8 mouse cellular contexts compared by ENCODE assay signal in the genomic region with DNA sequence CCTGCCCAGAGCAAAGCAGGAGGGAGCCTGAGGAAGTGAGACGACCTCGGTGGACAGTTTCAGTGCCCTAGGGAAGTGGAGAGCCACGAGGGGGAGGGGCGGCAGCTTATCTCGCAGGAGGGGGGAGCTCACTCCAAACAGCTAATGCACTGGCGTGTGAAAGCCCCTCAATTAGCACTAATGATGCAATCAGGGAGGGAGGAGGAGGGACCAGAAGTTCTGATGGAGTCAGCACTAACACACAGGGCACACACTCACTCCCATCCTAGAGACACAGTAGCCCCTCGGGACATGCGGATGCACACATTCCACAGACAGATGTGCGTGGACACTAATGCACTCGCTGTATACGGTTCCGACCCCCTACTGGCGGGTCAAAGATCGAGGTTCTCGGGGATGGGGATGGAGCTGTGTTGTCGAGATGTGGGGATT. TPM values are rescaled to one million over a fixed set of nuclear protein-coding genes. Genes with fewer than 3 reads are reported as not detected.
DNase-seq lines count a peak whose midpoint lies in the region; ATAC-seq and TF ChIP-seq lines count a peak whose summit lies in the region.

No protein-coding gene starts in this region.

- no peaks in the 10 kb centered on the region for H3K9me3 ChIP-seq in forebrain, embryonic 13.5 days (replicated peaks)
- no peaks in the 10 kb centered on the region for H3K9me3 ChIP-seq in hindbrain, embryonic 12.5 days (replicated peaks)
- no peaks in the 10 kb centered on the region for H3K9me3 ChIP-seq in limb, embryonic 13.5 days
- no peaks in the 10 kb centered on the region for H3K9me3 ChIP-seq in midbrain, embryonic 11.5 days (ENCODE audit: control insufficient read depth, low read length)

- TF ChIP-seq CTCF in testis, adult 2 months (IDR thresholded peaks at IDR 0.05; ENCODE audit: control insufficient read depth, insufficient read depth, insufficient replicate concordance, low read depth, low read length): no peak

- peak overlapping the region; percentile 77 for H3K4me3 ChIP-seq in forebrain, embryonic 13.5 days
- peak overlapping the region; percentile 89 for H3K4me3 ChIP-seq in hindbrain, embryonic 12.5 days
- H3K4me3 ChIP-seq in limb, embryonic 13.5 days: peak overlapping the region; percentile 73
- peak overlapping the region; percentile 59 for H3K4me3 ChIP-seq in midbrain, embryonic 11.5 days (ENCODE audit: low read depth, low read length)
- H3K4me3 ChIP-seq in testis, adult 2 months (ENCODE audit: control insufficient read depth, low read depth, low read length): peak overlapping the region; percentile 77

- peak; percentile 72 for ATAC-seq in forebrain, embryonic 13.5 days
- ATAC-seq in hindbrain, embryonic 12.5 days (ENCODE audit: low FRiP score): peak; percentile 55
- ATAC-seq in limb, embryonic 13.5 days (ENCODE audit: low FRiP score, low read depth): peak; percentile 9
- peak; percentile 20; the same call in 1 of the 2 replicates for ATAC-seq in midbrain, embryonic 11.5 days (ENCODE audit: low FRiP score)

- H3K4me1 ChIP-seq in forebrain, embryonic 13.5 days: peaks cover 51% of the 10 kb centered on the region
- H3K4me1 ChIP-seq in hindbrain, embryonic 12.5 days: peaks cover 50% of the 10 kb centered on the region
- H3K4me1 ChIP-seq in limb, embryonic 13.5 days: peaks cover 51% of the 10 kb centered on the region
- H3K4me1 ChIP-seq in midbrain, embryonic 11.5 days (ENCODE audit: control insufficient read depth, insufficient read depth, low read length): peaks cover 9% of the 10 kb centered on the region
- H3K4me1 ChIP-seq in testis, adult 2 months (ENCODE audit: control insufficient read depth, insufficient read depth, low read length): peaks cover 13% of the 10 kb centered on the region

- TF ChIP-seq POLR2A in testis, adult 2 months (IDR thresholded peaks at IDR 0.05; ENCODE audit: control insufficient read depth, low read depth, low read length): no peak; the same call in 1 of the 2 replicates

- under 1% methylated on average over 16 of the region's 16 CpGs for WGBS in forebrain, embryonic 13.5 days
- 0% methylated on average over 16 of the region's 16 CpGs for WGBS in hindbrain, embryonic 12.5 days
- under 1% methylated on average over 16 of the region's 16 CpGs for WGBS in limb, embryonic 13.5 days
- WGBS in midbrain, embryonic 11.5 days: 0% methylated on average over 16 of the region's 16 CpGs

- peak overlapping the region; percentile 91 for H3K4me2 ChIP-seq in forebrain, embryonic 13.5 days
- H3K4me2 ChIP-seq in hindbrain, embryonic 12.5 days (replicated peaks): peak overlapping the region; percentile 94
- H3K4me2 ChIP-seq in limb, embryonic 13.5 days (replicated peaks): peak overlapping the region; percentile 86
- peak overlapping the region; percentile 88 for H3K4me2 ChIP-seq in midbrain, embryonic 11.5 days

- H3K9ac ChIP-seq in forebrain, embryonic 13.5 days: peak overlapping the region; percentile 95
- peak overlapping the region; percentile 98 for H3K9ac ChIP-seq in hindbrain, embryonic 12.5 days
- H3K9ac ChIP-seq in limb, embryonic 13.5 days: peak overlapping the region; percentile 93
- peak overlapping the region; percentile 76 for H3K9ac ChIP-seq in midbrain, embryonic 11.5 days (ENCODE audit: low read length)

- H3K36me3 ChIP-seq in forebrain, embryonic 13.5 days (ENCODE audit: poor library complexity, severe bottlenecking): no peaks in the 10 kb centered on the region
- H3K36me3 ChIP-seq in hindbrain, embryonic 12.5 days: no peaks in the 10 kb centered on the region
- H3K36me3 ChIP-seq in limb, embryonic 13.5 days: no peaks in the 10 kb centered on the region
- H3K36me3 ChIP-seq in midbrain, embryonic 11.5 days (ENCODE audit: control insufficient read depth, insufficient read depth, low read length): no peaks in the 10 kb centered on the region
- H3K36me3 ChIP-seq in testis, adult 2 months (ENCODE audit: control insufficient read depth, insufficient read depth, low read length): no peaks in the 10 kb centered on the region

- H3K27ac ChIP-seq in forebrain, embryonic 13.5 days: peak overlapping the region; percentile 90
- peak overlapping the region; percentile 96 for H3K27ac ChIP-seq in hindbrain, embryonic 12.5 days
- peak overlapping the region; percentile 15; the same call in 1 of the 2 replicates for H3K27ac ChIP-seq in limb, embryonic 13.5 days
- no peak overlapping the region for H3K27ac ChIP-seq in midbrain, embryonic 11.5 days (ENCODE audit: low read depth, low read length)
- peak overlapping the region; percentile 61 for H3K27ac ChIP-seq in testis, adult 2 months (ENCODE audit: control insufficient read depth, insufficient read depth, low read depth, low read length)

- H3K27me3 ChIP-seq in forebrain, embryonic 13.5 days: peaks cover 10% of the 10 kb centered on the region; the same call in 1 of the 2 replicates
- 0 out of 2 replicates have a peak, but pooled peaks cover 3% of the 10 kb centered on the region for H3K27me3 ChIP-seq in hindbrain, embryonic 12.5 days
- H3K27me3 ChIP-seq in limb, embryonic 13.5 days: peaks cover 92% of the 10 kb centered on the region
- peaks cover 82% of the 10 kb centered on the region for H3K27me3 ChIP-seq in midbrain, embryonic 11.5 days (ENCODE audit: control insufficient read depth, insufficient read depth, low read length)
- H3K27me3 ChIP-seq in testis, adult 2 months (ENCODE audit: control insufficient read depth, insufficient read depth, low read length): peaks cover 3% of the 10 kb centered on the region; the same call in 1 of the 2 replicates

- peak; percentile 64 for DNase-seq in layer of hippocampus, adult 11-12 months (ENCODE audit: low spot score)
- DNase-seq in layer of hippocampus, postnatal 25 days (ENCODE audit: extremely low spot score in 1 of 2, low spot score in 1 of 2): no peak
- DNase-seq in adrenal gland, adult 2 months: peak; percentile 80
- DNase-seq in midbrain, embryonic 11.5 days (ENCODE audit: low spot score, missing footprints): peak; percentile 92

RNA-seq across cellular contexts. Expression of gene Pkdcc, which starts 0.9 kb away (rescaled TPM):
- 10 to 100 TPM; 18.3 to 20.1 TPM for total RNA-seq in layer of hippocampus, postnatal 25 days (2021)
- total RNA-seq in adrenal gland, adult 2 months (2021): 10 to 100 TPM; 48.7 to 77.8 TPM
- polyA plus RNA-seq in adrenal gland, adult 2 months (2012; rRNA removed): 437 and 633 TPM in 2 replicates
- polyA plus RNA-seq in forebrain, embryonic 13.5 days (2015; fragmentation: Nextera tagmentation; extraction: Ambion mirVana): 6.3 and 7.0 TPM in 2 replicates
- 14.6 and 17.9 TPM in 2 replicates for polyA plus RNA-seq in hindbrain, embryonic 12.5 days (2016; fragmentation: Nextera tagmentation; extraction: Ambion mirVana)
- polyA plus RNA-seq in limb, embryonic 13.5 days (2015; fragmentation: Nextera tagmentation; extraction: Ambion mirVana): 12.9 and 15.8 TPM in 2 replicates
- polyA plus RNA-seq in midbrain, embryonic 11.5 days (2014; fragmentation: Nextera tagmentation; extraction: Ambion mirVana): 5.0 and 5.5 TPM in 2 replicates
- polyA plus RNA-seq in testis, adult 2 months (2012; rRNA removed): 30.6 and 31.5 TPM in 2 replicates

Comparison
In these comparisons a context has a peak if more than half of its experiments do, and no peak if none do; other contexts are left out.
1. DNase-seq: peak in layer of hippocampus, adult 11-12 months (single experiment), adrenal gland, adult 2 months (single experiment) and midbrain, embryonic 11.5 days (single experiment); none in layer of hippocampus, postnatal 25 days (0 of 2).
2. ATAC-seq: peak in every context shown above with its lines; median percentile 72 in forebrain, embryonic 13.5 days; 55 in hindbrain, embryonic 12.5 days; 20 in midbrain, embryonic 11.5 days; 9 in limb, embryonic 13.5 days.
3. RNA of gene Pkdcc, which starts 0.9 kb away (polyA plus RNA-seq): 437 to 633 TPM in adrenal gland, adult 2 months; 30.6 to 31.5 TPM in testis, adult 2 months, 14.6 to 17.9 TPM in hindbrain, embryonic 12.5 days, 12.9 to 15.8 TPM in limb, embryonic 13.5 days, 6.3 to 7.0 TPM in forebrain, embryonic 13.5 days and 5.0 to 5.5 TPM in midbrain, embryonic 11.5 days; every median in the first group is over 10 times any median in the second.
4. Peak in every context shown above with its lines, with median percentiles within 50 percentile points of each other: H3K4me2 ChIP-seq, H3K4me3 ChIP-seq and H3K9ac ChIP-seq.